Mouse (Mus musculus) heart, adult 2 months (tissue): Measurements from ENCODE around the gene Phox2a. TPM values are rescaled to one million over a fixed set of nuclear protein-coding genes. Genes with fewer than 3 reads are reported as not detected.

Source experiments
- DNase-seq, 2 experiments: peaks; one replicate each; pipeline ENCODE4 v3.0.0; 2021
- H3K27ac ChIP-seq: fragments of 200-600 bp; 2 replicates; pipeline ENCODE4 v1.8.1; 2022
- H3K27me3 ChIP-seq: fragments of 200-500 bp; 2 replicates; pipeline ENCODE4 v1.6.1; 2012; ENCODE audit warnings: mild to moderate bottlenecking, low read length, inconsistent platforms, mixed read lengths; ENCODE audit not compliant: control insufficient read depth, insufficient read depth
- H3K36me3 ChIP-seq: fragments of 200-500 bp; 2 replicates; pipeline ENCODE4 v1.6.1; 2012; ENCODE audit warnings: low read length, inconsistent platforms; ENCODE audit not compliant: control insufficient read depth, insufficient read depth
- H3K4me1 ChIP-seq: fragments of 200-500 bp; 2 replicates; pipeline ENCODE4 v1.6.1; 2011; ENCODE audit warnings: low read length; ENCODE audit not compliant: control insufficient read depth, insufficient read depth
- H3K4me3 ChIP-seq: fragments of 200-600 bp; 2 replicates; pipeline ENCODE4 v1.8.1; 2022
- H3K79me2 ChIP-seq: fragments of 200-500 bp; replicated peaks from 2 replicates; pipeline ENCODE4 v1.6.1; 2012; ENCODE audit warnings: mild to moderate bottlenecking, inconsistent platforms, low read length, moderate library complexity, mixed read lengths; ENCODE audit not compliant: control insufficient read depth, insufficient read depth
- H3K9ac ChIP-seq: fragments of 200-500 bp; 2 replicates; pipeline ENCODE4 v1.6.1; 2012; ENCODE audit warnings: low read depth, mild to moderate bottlenecking, control low read depth, inconsistent platforms, low read length, mixed read lengths
- CTCF ChIP-seq: fragments of 200-600 bp; IDR thresholded peaks from 2 replicates; pipeline ENCODE4 v1.8.1; 2022; ENCODE audit warnings: antibody characterized with exemption, mild to moderate bottlenecking, moderate library complexity
- EP300 ChIP-seq: fragments of 200-500 bp; IDR thresholded peaks from 2 replicates; pipeline ENCODE4 v1.6.1; 2011; ENCODE audit warnings: low read depth, low read length, control low read depth; ENCODE audit not compliant: insufficient read depth
- POLR2A ChIP-seq: fragments of 200-500 bp; IDR thresholded peaks from 2 replicates; pipeline ENCODE4 v1.6.1; 2011; ENCODE audit warnings: mild to moderate bottlenecking, low read depth, low read length, control low read depth; ENCODE audit not compliant: insufficient read depth
- WGBS: fragments of 180-500 bp; shearing (Covaris S2); methylation state at CpG from one replicate; pipeline ENCODE4 v1.1.7; 2018; 5-methylcytosine and 5-hydroxymethylcytosine counted together
- intact Hi-C: fragments of 180-260 bp; cut with DNase I; formaldehyde crosslinking; loops from one replicate; pipeline ENCODE4 v1.15.1; 2025
- polyA plus RNA-seq: library from polyadenylated mRNA; depleted of rRNA; stranded (reverse); fragments of >200 nt; gene quantifications from 2 replicates; pipeline ENCODE4 v1.2.3, GENCODE M21; 2012
- total RNA-seq, 2 experiments: library from RNA; stranded (reverse); gene quantifications; 2 replicates each; pipeline ENCODE4 v1.2.3; 2021

Phox2a gene
- total and polyA plus RNA-seq, 3 experiments: 0.14 to 0.34 (median 0.33) TPM

DNA sequence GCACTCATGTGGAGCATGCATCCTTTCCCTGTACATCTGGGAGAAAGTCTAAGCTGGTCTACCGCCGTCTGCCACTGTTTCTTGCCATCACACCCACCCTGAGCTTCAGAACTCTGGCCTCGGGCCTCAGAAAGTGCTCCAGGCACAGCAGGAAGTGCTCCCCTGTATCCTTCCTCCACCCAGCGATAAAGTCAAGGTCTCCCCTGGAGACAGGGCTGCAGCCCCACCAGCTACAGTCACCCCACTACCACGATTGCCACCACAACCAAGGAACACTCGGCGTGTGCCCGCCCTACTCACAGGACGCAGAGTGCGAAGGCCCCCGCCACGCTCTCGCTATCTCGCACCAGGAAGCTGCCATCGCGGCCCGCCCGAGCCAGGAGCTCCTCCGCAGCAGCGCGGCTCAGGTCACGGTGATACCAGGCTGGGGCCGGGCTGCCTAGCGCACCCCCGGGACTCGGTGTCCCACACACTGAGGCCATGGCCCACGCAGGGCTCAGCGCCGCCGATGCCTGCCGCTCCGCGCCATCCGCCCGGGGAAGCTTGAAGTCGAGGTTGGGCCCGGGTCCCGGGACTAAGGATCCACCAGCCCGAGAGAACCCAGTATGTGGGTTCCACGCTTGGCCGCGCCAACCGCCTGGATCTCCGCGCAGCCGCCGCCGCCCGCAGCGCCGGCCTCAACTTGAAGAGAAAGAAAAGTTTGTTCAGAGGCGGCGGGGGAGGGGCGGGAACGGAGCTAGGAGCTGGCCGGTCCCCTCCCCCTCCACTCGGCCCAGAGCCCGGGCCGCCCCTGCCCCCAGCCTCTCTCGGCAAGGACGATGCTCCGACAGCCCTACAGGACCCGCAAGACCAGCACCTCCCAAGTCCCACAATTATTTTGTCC is 18.4 kb downstream of the Phox2a start:
- under 1% methylated on average over 62 of the region's 63 CpGs for WGBS
- Histone ChIP-seq H3K27ac (peak overlapping the region; percentile 92), H3K9ac (peak overlapping the region; percentile 100), H3K79me2 (peaks cover 4% of the 10 kb centered on the region; the same call in 1 of the 2 replicates), H3K4me1 (peaks cover 5% of the 10 kb centered on the region), H3K36me3 (peaks cover 4% of the 10 kb centered on the region; the same call in 1 of the 2 replicates), H3K27me3 (no peaks in the 10 kb centered on the region), H3K4me3 (peak overlapping the region; percentile 66)
- peak; percentile 77 to 78 for DNase-seq
- no peak for TF ChIP-seq CTCF
- TF ChIP-seq POLR2A: no peak; the same call in 1 of the 2 replicates
- TF ChIP-seq EP300: no peak
- intact Hi-C loops: loop anchor here (2.0 to 5.0 kb wide), 2 partner anchors 60 to 169 kb away; no protein-coding TSS in a partner anchor

DNA sequence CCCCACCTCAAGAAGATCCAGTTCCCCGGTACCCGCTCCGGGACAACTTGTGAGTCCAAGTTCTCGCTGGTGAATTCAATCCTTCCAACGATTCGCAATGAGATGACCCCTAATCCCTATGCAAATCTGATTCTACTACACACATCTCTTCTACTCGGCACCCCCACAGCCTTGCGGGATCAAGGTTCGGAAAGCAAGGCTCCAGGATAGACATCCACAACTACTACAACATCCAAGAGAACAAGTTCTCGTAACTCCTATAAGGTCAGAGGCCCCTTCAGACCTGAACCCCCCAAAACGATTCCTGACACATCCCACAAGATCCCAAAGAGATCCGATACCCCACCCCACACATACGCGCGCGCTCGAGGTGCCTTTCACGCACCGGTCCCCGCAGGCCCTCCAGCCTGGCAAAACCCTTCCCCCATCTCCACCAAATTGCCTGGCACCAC is 19.1 kb downstream of the Phox2a start:
- H3K9ac ChIP-seq: peak overlapping the region; percentile 100
- intact Hi-C loops: loop anchor here (2.0 to 5.0 kb wide), 2 partner anchors 60 to 170 kb away; no protein-coding TSS in a partner anchor
- H3K36me3 ChIP-seq: peaks cover 4% of the 10 kb centered on the region; the same call in 1 of the 2 replicates
- peaks cover 4% of the 10 kb centered on the region; the same call in 1 of the 2 replicates for H3K79me2 ChIP-seq
- peaks cover 5% of the 10 kb centered on the region for H3K4me1 ChIP-seq
- under 1% methylated on average over 20 of the region's 20 CpGs for WGBS
- peak overlapping the region; percentile 92 for H3K27ac ChIP-seq
- no peak for TF ChIP-seq POLR2A
- no peak for TF ChIP-seq CTCF
- no peak for TF ChIP-seq EP300
- H3K4me3 ChIP-seq: peak overlapping the region; percentile 66
- no peak for DNase-seq
- H3K27me3 ChIP-seq: no peaks in the 10 kb centered on the region

- no peaks in the 10 kb centered on the region for H3K27me3 ChIP-seq
- TF ChIP-seq POLR2A (peak; percentile 84), CTCF (peak; percentile 68), EP300 (0 out of 2 replicates have a peak, but pooled peaks have one; percentile 5)
- H3K4me1 ChIP-seq: peaks cover 5% of the 10 kb centered on the region
- 1% methylated on average over 61 of the region's 64 CpGs for WGBS
- DNase-seq: peak; percentile 93 to 94
- H3K27ac ChIP-seq: peak within 1 kb of the TSS; percentile 92
- peak within 1 kb of the TSS; percentile 100 for H3K9ac ChIP-seq
- intact Hi-C loops: loop anchor here (2.0 to 5.0 kb wide), 3 partner anchors 59 to 171 kb away; no protein-coding TSS in a partner anchor
- H3K4me3 ChIP-seq: peak within 1 kb of the TSS; percentile 66
- peaks cover 4% of the 10 kb centered on the region; the same call in 1 of the 2 replicates for H3K79me2 ChIP-seq
- H3K36me3 ChIP-seq: peaks cover 4% of the 10 kb centered on the region; the same call in 1 of the 2 replicates
Measured at GRCm38 (mm10) chr7:101837606-101838471, 19.7 kb downstream of the Phox2a start, which contains the start of gene Inppl1. Gene Inppl1, minus strand, starts transcription at chr7:101838229.

- H3K4me3 ChIP-seq: no peak overlapping the region
- 71% methylated on average over 6 of the region's 6 CpGs for WGBS
- no peak for DNase-seq
- no peak overlapping the region for H3K27ac ChIP-seq
- H3K79me2 ChIP-seq: no peaks in the 10 kb centered on the region
- H3K36me3 ChIP-seq: no peaks in the 10 kb centered on the region
- TF ChIP-seq CTCF (no peak), EP300 (no peak), POLR2A (no peak)
- intact Hi-C loops: no loop called here
- no peaks in the 10 kb centered on the region for H3K27me3 ChIP-seq
- no peak overlapping the region for H3K9ac ChIP-seq
- no peaks in the 10 kb centered on the region for H3K4me1 ChIP-seq
Measured at GRCm38 (mm10) chr7:101844186-101844585, 26.1 kb downstream of the Phox2a start.

DNA sequence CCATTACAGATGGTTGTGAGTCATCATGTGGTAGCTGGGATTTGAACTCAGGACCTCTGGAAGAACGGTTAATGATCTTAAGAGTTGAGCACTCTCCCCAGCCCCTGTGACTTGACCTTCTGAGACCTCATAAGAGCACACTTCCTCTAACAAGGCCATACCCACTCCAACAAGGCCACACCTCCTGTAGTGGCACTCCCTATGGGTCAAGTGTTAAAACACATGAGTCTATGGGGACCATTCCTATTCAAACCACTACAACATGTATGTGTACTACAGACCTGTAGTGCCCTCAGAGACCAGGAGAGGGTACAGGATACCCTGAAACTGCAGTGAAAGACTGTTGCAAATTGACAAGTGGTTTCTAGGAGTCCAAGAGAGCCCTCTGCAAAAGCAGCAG is 29.8 kb downstream of the Phox2a start:
- H3K27ac ChIP-seq: no peak overlapping the region
- intact Hi-C loops: no loop called here
- H3K79me2 ChIP-seq: no peaks in the 10 kb centered on the region
- 91% methylated on average over 1 of the region's 1 CpGs for WGBS
- TF ChIP-seq CTCF (no peak), EP300 (no peak), POLR2A (no peak)
- DNase-seq: no peak
- no peaks in the 10 kb centered on the region for H3K27me3 ChIP-seq
- H3K36me3 ChIP-seq: no peaks in the 10 kb centered on the region
- H3K9ac ChIP-seq: no peak overlapping the region
- H3K4me3 ChIP-seq: no peak overlapping the region
- peaks cover 2% of the 10 kb centered on the region; the same call in 1 of the 2 replicates for H3K4me1 ChIP-seq
